ENCODE assay signal across 26 mouse cellular contexts in the genomic region with DNA sequence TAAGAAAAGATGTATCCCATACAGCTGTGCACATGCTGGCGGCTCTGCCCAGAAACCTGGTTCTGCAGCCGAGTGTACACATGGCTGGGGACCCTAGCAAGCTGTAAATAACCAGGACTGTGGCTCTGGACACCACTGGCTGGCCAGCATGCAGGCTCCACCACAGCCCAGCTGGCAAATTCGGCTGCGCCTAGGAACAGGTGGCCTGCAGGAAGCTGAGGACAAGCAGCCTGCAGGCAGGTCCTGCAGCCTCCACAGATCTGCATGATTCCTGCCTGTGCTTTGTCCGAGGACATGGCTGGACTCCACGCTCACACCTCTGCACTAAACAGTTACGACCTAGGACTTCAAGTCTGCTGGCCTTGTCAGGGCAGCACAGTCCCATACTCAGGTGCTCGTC.
DNase-seq lines count a peak whose midpoint lies in the region; ATAC-seq and TF ChIP-seq lines count a peak whose summit lies in the region.
"Had no signal": no experiment of that assay in that cellular context is flagged by ENCODE, and none has a peak within 500 bp of the region (broad histone marks: within the 10 kb centered on the region; RNA-seq: fewer than 3 reads in every experiment).

No protein-coding gene starts in this region.

- H3K36me3 ChIP-seq in midbrain, embryonic 13.5 days = no peaks in the 10 kb centered on the region
- no peaks in the 10 kb centered on the region for H3K36me3 ChIP-seq in midbrain, embryonic 15.5 days (replicated peaks)
- H3K36me3 ChIP-seq in limb, embryonic 11.5 days (ENCODE audit: control insufficient read depth, insufficient read depth, low read length) = no peaks in the 10 kb centered on the region
- no peaks in the 10 kb centered on the region for H3K36me3 ChIP-seq in neural tube, embryonic 13.5 days
- H3K36me3 ChIP-seq: embryonic facial prominence, embryonic 15.5 days; G1E; heart, embryonic 12.5 days; hindbrain, embryonic 15.5 days had no signal

- TF ChIP-seq CTCF in gastrocnemius, adult 2 months (IDR thresholded peaks at IDR 0.05) = no peak

- ATAC-seq in midbrain, embryonic 13.5 days = no peak
- no peak for ATAC-seq in midbrain, embryonic 15.5 days (replicated peaks)
- ATAC-seq in limb, embryonic 11.5 days (ENCODE audit: insufficient number of reproducible peaks, low FRiP score, low TSS enrichment, low read depth) = peak; percentile 46
- ATAC-seq in neural tube, embryonic 13.5 days (ENCODE audit: low read depth) = peak; percentile 41; the same call in 1 of the 2 replicates
- ATAC-seq: activated CD4-positive, CD25-positive, alpha-beta regulatory T cell, adult 4 months; intestine, postnatal 0 days had no signal

- no peaks in the 10 kb centered on the region for H3K9me3 ChIP-seq in midbrain, embryonic 13.5 days
- no peaks in the 10 kb centered on the region for H3K9me3 ChIP-seq in midbrain, embryonic 15.5 days
- no peaks in the 10 kb centered on the region for H3K9me3 ChIP-seq in limb, embryonic 11.5 days (ENCODE audit: control insufficient read depth, low read length)
- no peaks in the 10 kb centered on the region for H3K9me3 ChIP-seq in neural tube, embryonic 13.5 days
- H3K9me3 ChIP-seq: embryonic facial prominence, embryonic 15.5 days; G1E; heart, embryonic 12.5 days; hindbrain, embryonic 15.5 days had no signal

- H3K27me3 ChIP-seq in midbrain, embryonic 13.5 days = peaks cover 25% of the 10 kb centered on the region
- H3K27me3 ChIP-seq in midbrain, embryonic 15.5 days (replicated peaks) = peaks cover 17% of the 10 kb centered on the region; the same call in 1 of the 2 replicates
- H3K27me3 ChIP-seq in limb, embryonic 11.5 days (ENCODE audit: control insufficient read depth, insufficient read depth, low read length) = 0 out of 2 replicates have a peak, but pooled peaks cover 2% of the 10 kb centered on the region
- H3K27me3 ChIP-seq in neural tube, embryonic 13.5 days = peaks cover 21% of the 10 kb centered on the region

- 60% methylated on average over 8 of the region's 8 CpGs for WGBS in midbrain, embryonic 13.5 days
- 57% methylated on average over 8 of the region's 8 CpGs for WGBS in midbrain, embryonic 15.5 days
- WGBS in limb, embryonic 11.5 days = 6% methylated on average over 8 of the region's 8 CpGs
- WGBS in neural tube, embryonic 13.5 days = 33% methylated on average over 8 of the region's 8 CpGs

- H3K27ac ChIP-seq in gastrocnemius, adult 2 months = no peak overlapping the region
- H3K27ac ChIP-seq in midbrain, embryonic 13.5 days = peak overlapping the region; percentile 20; the same call in 1 of the 2 replicates
- no peak overlapping the region for H3K27ac ChIP-seq in midbrain, embryonic 15.5 days
- H3K27ac ChIP-seq in limb, embryonic 11.5 days (replicated peaks; ENCODE audit: low read depth, low read length) = peak overlapping the region; percentile 87
- H3K27ac ChIP-seq in neural tube, embryonic 13.5 days (replicated peaks) = no peak overlapping the region; the same call in 1 of the 2 replicates
- H3K27ac ChIP-seq: embryonic facial prominence, embryonic 15.5 days; hindbrain, embryonic 15.5 days had no signal

- intact Hi-C loops in gastrocnemius, adult 2 months (cut with DNase I) = no loop called here

- H3K9ac ChIP-seq in midbrain, embryonic 13.5 days (replicated peaks) = no peak overlapping the region
- H3K9ac ChIP-seq in midbrain, embryonic 15.5 days = no peak overlapping the region
- H3K9ac ChIP-seq in limb, embryonic 11.5 days (ENCODE audit: low read length) = peak overlapping the region; percentile 90
- H3K9ac ChIP-seq in neural tube, embryonic 13.5 days = no peak overlapping the region
- H3K9ac ChIP-seq: embryonic facial prominence, embryonic 15.5 days; heart, embryonic 12.5 days; hindbrain, embryonic 15.5 days had no signal

- H3K4me3 ChIP-seq in gastrocnemius, adult 2 months = no peak overlapping the region
- H3K4me3 ChIP-seq in midbrain, embryonic 13.5 days (replicated peaks) = no peak overlapping the region
- no peak overlapping the region for H3K4me3 ChIP-seq in midbrain, embryonic 15.5 days
- peak overlapping the region; percentile 43 for H3K4me3 ChIP-seq in limb, embryonic 11.5 days (ENCODE audit: low read depth, low read length)
- no peak overlapping the region for H3K4me3 ChIP-seq in neural tube, embryonic 13.5 days
- H3K4me3 ChIP-seq: embryonic facial prominence, embryonic 15.5 days; heart, embryonic 12.5 days; hindbrain, embryonic 15.5 days had no signal

- no peak overlapping the region for H3K4me2 ChIP-seq in midbrain, embryonic 13.5 days (replicated peaks)
- no peak overlapping the region for H3K4me2 ChIP-seq in midbrain, embryonic 15.5 days
- H3K4me2 ChIP-seq in limb, embryonic 11.5 days (ENCODE audit: low read depth, severe bottlenecking) = peak overlapping the region; percentile 58
- H3K4me2 ChIP-seq in neural tube, embryonic 13.5 days = no peak overlapping the region
- H3K4me2 ChIP-seq: embryonic facial prominence, embryonic 15.5 days; heart, embryonic 12.5 days; hindbrain, embryonic 15.5 days; liver, embryonic 11.5 days; midbrain, embryonic 11.5 days had no signal

- peak; percentile 9 for DNase-seq in gastrocnemius, adult 2 months
- no peak for DNase-seq in gastrocnemius, adult 8-10 months (ENCODE audit: low spot score in 2 of 2)
- DNase-seq in limb, embryonic 11.5 days (ENCODE audit: low spot score) = peak; percentile 78
- no peak for DNase-seq in adrenal gland, adult 2 months
- DNase-seq: adrenal gland, postnatal 10 days; B cell, adult 2 months; cerebellum, adult 2 months; cerebellum, postnatal 25 days; gastrocnemius, postnatal 14 days; heart, adult 18-20 months; heart, postnatal 10 days; kidney, postnatal 25 days; lung, adult 18-20 months; lung, postnatal 10 days; thymus, adult 2 months had no signal

- peaks cover 68% of the 10 kb centered on the region for H3K4me1 ChIP-seq in midbrain, embryonic 13.5 days (replicated peaks)
- H3K4me1 ChIP-seq in midbrain, embryonic 15.5 days = peaks cover 51% of the 10 kb centered on the region
- H3K4me1 ChIP-seq in limb, embryonic 11.5 days (ENCODE audit: control insufficient read depth, insufficient read depth, low read length) = peaks cover 67% of the 10 kb centered on the region
- H3K4me1 ChIP-seq in neural tube, embryonic 13.5 days (replicated peaks) = peaks cover 70% of the 10 kb centered on the region

Comparison
In these comparisons a context has a peak if more than half of its experiments do, and no peak if none do; other contexts are left out.
1. DNase-seq: peak in gastrocnemius, adult 2 months (single experiment) and limb, embryonic 11.5 days (single experiment); none in gastrocnemius, adult 8-10 months (0 of 2) and adrenal gland, adult 2 months (single experiment).
2. H3K27ac ChIP-seq: peak in midbrain, embryonic 13.5 days (single experiment) and limb, embryonic 11.5 days (single experiment); none in gastrocnemius, adult 2 months (single experiment), midbrain, embryonic 15.5 days (single experiment) and neural tube, embryonic 13.5 days (single experiment).
3. ATAC-seq: peak in limb, embryonic 11.5 days (single experiment) and neural tube, embryonic 13.5 days (single experiment); none in midbrain, embryonic 13.5 days (single experiment) and midbrain, embryonic 15.5 days (single experiment).